Mouse (Mus musculus) bone marrow, adult 2 months (tissue): ENCODE measurements around the gene Ptprm.

Experiments
- CTCF ChIP-seq: fragments of 200-500 bp; IDR thresholded peaks from 2 replicates; pipeline ENCODE4 v1.5.1; 2011; ENCODE audit warnings: low read length, control low read depth; ENCODE audit not compliant: control insufficient read depth, insufficient read depth
- POLR2A ChIP-seq: fragments of 200-500 bp; IDR thresholded peaks from 2 replicates; pipeline ENCODE4 v1.6.1; 2011; ENCODE audit warnings: low read depth, mild to moderate bottlenecking, control low read depth, low read length, borderline replicate concordance; ENCODE audit not compliant: control insufficient read depth

DNA sequence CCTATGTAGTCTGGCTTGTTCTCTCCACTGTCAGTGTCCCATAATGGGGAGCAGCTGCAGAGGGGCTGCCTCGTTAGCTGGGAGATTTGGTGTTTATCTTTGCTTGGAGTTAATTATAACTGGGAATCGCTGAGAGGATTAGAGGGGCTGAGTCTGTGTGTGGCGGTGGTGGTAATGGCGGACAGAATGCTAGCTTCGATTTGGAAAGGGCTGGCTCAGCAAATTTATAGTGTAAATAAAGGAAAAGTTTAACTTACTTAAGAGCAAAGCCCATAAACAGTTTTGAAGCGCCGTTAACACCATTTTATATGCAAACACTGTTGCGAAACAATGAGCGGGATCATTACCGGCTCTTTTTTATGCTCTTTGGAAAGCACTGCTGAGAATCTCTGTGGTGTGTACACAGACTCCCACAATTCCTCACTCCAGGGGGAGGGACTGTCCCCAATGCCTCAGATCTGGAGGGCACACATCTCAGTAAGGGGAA lies 597.2 kb downstream of the Ptprm start:
- no peak for TF ChIP-seq CTCF
- TF ChIP-seq POLR2A: no peak
